Mouse (Mus musculus): ENCODE measurements around the gene Zfp536. TPM values are rescaled to one million over a fixed set of nuclear protein-coding genes. Genes with fewer than 3 reads are reported as not detected.

Zfp536 gene
- total RNA-seq, 2 experiments from 2014 or later = 47.0 to 50.4 TPM

DNA sequence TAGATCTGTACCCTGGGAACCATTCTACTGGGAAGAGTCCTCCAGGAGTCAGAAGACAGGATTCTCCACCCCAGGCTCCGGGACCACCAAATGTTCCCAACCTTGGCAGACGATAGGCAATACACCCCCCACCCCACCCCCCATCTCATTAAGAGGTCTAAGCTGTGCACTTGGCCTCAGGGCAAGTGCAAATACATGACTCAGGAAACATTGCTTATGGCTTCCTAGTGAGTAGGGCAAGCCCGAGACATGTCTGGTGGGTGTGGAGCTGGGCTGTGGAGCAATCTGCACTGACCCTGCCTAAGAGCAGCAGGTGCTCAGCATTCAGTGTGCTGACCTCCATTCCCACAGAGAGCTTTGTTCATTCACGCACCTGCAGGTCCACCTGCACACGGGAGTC is 78.4 kb downstream of the Zfp536 start:
- no peak for DNase-seq (ENCODE audit: low spot score in 2 of 2)

DNA sequence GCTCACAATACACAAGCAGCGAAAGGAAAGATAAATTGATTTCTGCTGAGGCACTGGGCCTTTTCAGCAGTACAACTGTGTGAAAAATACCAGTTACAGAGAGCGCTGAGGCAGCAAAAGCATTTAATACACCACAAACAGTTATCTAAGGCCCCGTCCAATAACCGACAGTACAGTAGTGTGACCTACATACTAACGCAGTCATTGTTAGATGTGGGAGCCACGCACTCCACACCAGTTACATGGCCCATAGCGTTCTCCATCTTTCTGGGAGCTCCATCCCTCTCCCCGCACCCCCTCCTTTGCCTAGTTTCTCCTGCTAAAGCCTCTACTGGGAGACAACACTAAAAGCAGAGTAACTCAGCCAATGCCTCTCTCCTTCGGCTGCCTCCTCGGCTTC is 82.8 kb downstream of the Zfp536 start:
- DNase-seq (ENCODE audit: low spot score in 2 of 2) = no peak

DNA sequence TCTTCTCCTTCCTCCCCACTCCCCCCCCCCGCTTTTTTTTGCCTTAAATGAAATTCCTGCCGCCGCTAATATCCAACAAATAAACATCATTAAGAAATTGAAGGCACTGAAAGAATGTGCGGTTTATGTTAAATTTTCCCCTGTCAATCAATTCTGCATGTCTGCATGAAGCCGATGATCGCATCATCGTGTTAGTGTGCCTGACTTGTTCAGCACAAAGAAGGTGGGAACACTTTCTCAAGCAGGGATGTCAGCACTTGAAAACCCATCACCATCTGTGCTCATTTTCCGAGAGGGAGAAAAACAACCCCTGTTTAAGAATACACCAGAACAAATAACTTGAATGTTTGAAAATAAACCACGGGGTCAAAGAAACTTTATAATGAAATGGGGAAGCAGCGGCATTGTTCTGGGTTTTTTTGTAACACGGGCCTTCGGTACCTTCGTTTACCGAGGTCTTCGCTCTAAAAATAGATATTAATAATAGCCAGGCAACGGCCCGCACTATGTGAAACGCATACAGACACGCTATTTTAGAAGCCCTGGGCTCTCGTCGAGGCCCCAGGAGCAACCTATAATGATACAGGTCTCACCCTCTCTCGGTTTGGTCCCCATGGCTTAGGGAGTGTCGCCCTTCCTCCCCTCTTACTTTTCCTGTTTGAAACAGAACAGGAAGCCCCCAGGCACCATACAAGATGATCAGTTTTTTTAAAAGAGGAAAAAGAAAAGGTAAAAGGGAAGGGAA is 83.7 kb downstream of the Zfp536 start:
- no peak for DNase-seq (ENCODE audit: low spot score in 2 of 2)

DNA sequence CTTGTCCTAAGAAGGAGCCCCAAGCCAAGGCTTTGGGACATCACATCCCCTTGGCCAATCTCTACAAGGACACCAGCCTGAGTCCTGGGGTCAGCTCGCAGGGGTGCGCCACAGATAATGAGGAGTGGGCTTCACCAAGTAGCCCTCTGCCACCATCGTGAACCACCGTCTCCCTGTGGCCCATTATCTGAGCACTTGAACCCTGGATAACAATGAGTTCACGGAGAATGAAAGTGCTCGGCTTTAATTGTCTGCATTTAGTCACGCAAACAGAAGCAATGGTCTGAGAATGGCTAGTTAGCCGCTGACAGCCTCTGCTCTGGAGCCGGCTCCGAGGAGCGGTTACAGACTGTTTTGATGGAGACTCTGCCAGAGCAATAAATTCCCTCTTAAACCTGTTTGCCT is 84.3 kb downstream of the Zfp536 start:
- DNase-seq (ENCODE audit: low spot score in 2 of 2) = no peak

DNA sequence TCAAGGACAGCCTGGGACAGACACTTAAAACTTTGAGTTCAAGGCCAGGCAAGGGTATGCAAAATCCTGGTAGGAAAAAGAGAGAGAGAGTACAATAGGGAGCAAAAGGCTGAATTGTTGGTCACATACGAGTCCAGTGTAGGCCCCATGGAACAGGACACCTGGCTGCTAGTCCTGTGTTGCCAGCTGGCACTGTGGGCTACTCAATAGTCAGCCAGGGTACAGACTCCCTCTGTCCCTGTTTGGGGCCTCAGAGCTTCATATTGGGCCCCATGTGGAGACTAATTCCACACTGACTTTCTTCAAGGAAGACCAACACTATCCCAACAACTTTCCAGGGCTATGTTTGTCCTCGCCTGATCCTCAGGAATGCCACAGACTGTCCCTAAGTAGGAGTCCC is 87.1 kb downstream of the Zfp536 start:
- DNase-seq (ENCODE audit: low spot score in 2 of 2) = no peak

DNA sequence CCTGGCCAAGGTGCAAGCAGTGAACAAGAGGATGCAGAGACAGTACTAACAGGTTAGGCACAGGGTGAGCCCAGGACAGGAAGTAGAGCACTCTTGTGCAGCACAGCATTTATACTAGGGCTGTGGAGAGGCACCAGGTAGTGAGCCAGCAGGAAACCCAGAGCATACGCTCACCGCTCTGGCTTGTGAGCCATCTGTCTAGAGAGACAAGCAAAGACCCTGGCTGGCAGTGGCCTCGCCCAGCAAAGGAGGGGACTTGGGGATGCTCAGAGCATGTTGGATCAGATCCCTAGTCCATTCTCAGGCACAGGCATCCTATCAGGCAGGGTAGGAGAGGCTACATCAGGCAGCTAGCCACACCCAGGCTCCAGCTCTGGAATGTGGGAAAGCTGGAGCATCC is 88.2 kb downstream of the Zfp536 start:
- DNase-seq (ENCODE audit: low spot score in 2 of 2) = no peak

DNA sequence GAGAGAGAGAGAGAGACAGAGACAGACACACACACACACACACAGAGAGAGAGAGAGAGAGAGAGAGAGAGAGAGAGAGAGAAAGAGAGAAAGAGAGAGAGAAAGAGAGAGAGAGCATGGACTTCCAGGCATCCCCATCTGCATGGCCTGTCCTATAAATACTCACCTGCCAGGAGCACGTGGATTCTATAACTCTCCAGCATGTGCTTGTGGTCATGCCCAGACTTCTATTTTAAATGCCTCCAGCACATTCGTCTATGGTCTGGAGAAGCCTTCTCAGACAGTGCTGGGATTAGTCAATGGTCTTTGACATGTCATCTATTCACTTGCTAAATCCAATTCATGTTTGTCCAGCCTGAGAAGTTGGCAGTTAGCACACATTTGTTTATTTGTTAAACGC is 92.1 kb downstream of the Zfp536 start:
- DNase-seq (ENCODE audit: low spot score in 2 of 2) = no peak

DNA sequence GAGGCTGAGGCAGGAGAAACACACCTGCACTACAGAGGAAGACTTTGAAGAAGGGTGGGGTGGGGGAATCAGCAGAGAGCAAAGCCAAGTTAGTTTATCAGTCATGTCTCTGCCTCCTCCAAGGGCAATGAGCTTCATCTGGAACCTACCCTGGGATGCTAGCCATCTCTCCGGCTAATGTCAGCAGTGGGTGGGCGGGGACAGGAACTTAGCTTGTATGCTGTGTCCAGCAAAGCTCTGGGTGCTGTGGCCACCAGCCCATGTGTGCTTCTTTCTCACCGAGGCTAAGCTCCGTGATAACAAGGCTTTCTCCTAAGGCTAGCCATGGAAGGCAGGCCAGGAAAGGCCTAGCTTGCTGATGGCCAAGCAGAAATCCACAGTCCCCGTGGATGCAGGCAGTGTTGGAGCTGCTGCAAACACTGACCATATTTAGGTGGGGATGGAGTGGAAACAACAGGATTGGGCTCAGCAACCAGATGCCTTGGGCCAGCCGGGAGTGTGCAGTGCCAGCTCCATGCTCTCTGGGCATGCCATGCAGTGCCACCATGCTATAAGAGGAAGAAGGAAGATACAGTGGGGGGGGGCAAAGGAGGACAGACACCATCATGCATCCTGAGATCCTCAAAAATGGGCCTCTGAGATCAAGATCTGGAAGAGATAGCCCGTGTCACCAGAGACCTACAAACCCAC is 109.6 kb downstream of the Zfp536 start:
- DNase-seq (ENCODE audit: low spot score in 2 of 2) = no peak

DNA sequence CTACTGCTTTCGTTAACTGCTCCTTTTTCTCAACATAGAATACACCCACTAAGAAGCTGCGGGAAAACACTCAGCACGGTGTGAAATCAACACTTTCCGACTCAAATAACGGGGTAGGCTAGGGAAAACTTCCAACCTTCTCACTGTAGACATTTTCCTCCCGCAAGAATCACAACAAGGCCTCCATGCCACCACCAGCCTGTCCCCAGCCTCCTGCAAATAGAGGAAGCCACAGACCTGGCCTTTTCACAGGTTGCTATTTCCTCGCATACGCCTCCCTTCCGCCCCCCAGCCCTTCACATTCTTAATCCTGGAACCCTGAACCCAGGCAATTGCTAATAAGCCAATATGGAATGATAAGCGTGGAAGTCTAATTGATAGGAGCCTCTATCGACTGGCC is 124.8 kb downstream of the Zfp536 start:
- DNase-seq (ENCODE audit: low spot score in 2 of 2) = no peak

DNA sequence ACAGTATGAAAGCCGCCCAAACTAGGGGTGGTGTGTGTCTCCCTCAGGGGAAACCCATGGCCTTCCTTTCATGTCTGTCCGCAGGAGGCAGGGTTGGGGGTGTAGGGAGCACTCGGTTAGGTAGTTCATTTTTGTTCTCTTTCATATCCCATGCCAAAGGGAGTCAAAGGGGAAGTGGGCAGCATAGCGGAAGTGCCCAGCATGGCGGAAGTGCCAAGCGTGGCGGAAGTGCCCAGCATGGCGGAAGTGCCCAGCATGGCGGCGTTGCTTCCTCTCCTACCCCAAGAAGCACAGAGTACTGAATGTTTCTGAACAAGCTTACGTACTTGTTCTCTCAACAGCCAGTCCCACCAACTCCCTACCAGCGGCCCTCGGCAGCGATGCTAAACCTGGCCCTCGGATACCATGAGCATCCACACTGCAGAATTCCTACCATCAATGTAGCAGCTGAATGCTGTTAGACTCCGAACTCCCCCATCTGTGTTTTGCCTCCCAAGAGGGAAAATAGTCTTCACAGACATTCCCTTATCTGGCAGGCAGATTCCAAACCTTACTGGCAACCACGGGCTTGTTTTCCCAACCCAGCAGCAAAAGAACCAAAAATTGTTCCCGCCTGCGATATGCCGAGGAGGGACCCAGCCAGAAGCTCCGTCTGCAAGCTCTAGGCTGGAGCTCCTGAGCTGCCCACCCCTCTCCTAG is 125.4 kb downstream of the Zfp536 start:
- DNase-seq (ENCODE audit: low spot score in 2 of 2) = peak in 1 of 2 experiments; percentile 56

DNA sequence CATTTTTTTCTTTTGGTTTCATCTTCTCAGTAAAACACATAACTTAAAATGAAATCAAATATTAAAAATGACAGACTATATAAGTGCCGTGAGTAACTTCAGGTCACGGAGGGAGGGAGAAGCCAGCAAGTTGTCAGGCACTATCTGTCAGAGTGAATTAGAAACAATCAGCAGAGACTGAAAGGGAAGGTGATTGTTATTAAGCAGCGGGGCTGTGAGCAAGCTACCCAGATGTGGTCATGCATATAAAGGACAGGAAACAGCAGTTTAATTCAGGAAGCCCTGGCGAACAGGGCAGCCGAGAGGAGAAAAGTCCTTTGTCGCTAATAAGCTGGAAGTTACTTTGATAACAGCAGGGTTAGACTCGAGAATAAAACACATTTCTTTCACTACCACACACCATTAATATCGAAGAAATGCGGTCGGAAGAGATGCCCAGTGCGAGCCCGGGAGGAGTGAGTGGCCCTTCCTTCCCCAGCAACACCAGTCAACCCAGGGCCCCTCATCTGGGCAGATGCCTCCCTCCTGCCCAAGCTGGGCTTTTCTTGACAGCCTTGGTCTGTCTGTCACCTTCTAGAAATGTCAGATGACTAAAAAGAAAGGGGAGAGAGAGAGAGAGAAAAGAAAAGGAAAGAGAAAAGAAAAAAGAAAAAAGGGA is 133.6 kb downstream of the Zfp536 start:
- DNase-seq (ENCODE audit: low spot score in 2 of 2) = no peak

DNA sequence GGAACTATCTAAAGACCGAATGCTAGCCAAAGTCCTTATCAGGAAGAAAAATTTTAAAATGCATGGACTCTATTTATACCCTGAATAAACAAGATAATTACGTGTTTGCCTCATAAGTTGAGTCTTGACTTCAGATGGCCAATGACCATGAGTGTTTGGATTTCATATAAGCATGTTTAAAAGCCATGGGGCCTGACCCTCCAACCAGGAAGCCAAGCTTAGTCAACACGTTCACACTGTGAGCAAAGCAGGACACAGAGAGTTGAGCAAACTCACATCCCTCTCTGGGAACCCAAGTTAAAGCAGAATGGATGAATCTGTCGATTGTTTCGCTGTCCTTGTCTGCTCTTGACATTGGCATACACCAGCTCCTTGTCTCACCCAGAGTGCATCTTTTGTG is 138.6 kb downstream of the Zfp536 start:
- DNase-seq (ENCODE audit: low spot score in 2 of 2) = no peak

DNA sequence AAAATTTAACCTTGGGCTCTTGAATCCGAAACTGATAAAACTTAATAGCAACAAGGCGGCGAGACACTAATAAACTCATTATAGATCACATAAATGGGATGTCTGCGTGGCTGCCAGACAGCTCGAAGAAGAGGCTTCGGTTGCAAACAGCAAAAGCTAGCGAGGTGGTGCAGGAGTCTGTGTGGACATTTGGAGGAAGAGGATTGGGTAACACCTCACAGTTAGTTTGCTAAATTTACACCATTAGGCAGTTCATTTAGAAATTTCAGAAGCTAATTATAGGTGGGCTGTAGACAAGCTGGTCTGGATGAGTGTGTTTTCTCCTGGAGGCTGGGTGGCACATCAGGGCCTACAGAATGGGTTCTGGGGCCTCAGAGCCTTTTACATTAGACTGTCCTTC is 143.0 kb downstream of the Zfp536 start:
- no peak for DNase-seq (ENCODE audit: low spot score in 2 of 2)

DNA sequence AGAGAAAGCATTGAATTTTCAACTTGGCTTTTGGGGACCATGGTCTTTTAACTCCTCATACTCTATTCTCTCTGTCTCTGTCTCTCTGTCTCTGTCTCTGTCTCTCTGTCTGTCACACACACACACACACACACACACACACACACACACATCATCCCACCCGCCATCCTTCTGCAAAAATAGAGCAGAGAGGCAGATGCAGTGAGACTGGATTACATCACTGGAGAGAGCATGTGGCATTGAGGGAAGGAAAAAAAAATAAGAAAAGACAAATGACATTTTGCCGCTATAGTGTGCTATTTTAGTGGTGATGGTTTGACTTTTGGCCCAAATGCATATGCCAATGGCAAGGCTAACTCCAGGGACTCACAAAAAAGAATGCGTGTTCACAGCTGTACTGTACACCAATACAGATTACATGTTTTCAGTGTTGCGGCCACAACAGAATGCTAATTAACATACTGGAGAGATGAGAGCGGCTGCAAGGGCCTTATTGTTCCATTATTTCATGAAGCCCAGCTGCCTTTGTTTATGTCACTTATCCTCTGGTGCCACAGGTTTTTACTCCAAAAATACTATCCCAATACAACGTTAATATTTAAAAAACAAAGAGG is 145.4 kb downstream of the Zfp536 start:
- peak in 1 of 2 experiments; percentile 64 for DNase-seq (ENCODE audit: low spot score in 2 of 2)

DNA sequence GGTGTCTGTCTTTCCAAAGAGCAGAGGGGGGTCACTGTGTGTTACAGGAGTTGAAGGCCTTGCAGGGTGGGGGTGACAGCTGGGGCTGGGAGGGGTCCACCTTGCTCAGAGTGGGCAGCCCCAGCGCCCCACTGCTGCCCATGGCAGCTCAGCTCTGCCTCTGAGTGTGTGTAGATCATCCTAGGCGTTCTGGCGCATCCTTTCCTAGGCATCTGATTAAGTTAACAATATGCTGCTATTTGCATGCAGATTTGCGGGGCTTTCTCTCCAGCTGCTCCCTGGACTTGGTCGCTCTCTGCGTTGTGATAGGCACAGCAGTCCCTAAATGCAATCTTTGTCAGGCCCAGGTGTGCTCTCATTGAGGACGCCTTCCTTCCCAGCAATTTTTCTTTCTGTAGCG is 147.7 kb downstream of the Zfp536 start:
- DNase-seq (ENCODE audit: low spot score in 2 of 2) = no peak

DNA sequence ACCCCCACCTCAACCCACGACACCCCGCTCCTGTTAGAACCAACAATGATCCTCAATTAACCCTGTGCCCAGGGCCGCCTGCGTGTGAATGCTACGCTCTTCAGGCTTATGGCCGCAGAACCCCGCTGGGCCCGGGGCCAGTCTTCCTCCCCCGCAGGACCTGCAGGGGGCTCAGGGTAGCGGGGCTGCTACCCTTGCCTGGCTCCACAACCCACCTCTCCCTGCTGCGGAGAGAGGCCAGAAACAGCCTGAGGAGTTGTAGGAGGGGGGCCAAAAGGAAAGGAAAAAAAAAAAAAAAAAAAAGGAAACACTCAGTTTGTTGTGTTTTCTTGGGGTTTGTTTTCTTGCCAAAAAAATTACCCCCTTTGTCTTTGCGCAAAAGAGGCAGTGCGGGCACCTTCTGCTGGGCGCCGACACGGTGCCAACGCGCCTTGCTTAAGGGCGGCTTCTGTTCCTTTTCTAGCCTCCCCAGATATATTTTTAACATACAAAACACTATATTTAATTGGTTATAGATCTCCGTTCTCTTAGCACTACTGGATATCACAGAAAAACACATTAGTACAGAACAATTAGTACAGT is 148.6 kb downstream of the Zfp536 start:
- DNase-seq (ENCODE audit: low spot score in 2 of 2) = no peak

DNA sequence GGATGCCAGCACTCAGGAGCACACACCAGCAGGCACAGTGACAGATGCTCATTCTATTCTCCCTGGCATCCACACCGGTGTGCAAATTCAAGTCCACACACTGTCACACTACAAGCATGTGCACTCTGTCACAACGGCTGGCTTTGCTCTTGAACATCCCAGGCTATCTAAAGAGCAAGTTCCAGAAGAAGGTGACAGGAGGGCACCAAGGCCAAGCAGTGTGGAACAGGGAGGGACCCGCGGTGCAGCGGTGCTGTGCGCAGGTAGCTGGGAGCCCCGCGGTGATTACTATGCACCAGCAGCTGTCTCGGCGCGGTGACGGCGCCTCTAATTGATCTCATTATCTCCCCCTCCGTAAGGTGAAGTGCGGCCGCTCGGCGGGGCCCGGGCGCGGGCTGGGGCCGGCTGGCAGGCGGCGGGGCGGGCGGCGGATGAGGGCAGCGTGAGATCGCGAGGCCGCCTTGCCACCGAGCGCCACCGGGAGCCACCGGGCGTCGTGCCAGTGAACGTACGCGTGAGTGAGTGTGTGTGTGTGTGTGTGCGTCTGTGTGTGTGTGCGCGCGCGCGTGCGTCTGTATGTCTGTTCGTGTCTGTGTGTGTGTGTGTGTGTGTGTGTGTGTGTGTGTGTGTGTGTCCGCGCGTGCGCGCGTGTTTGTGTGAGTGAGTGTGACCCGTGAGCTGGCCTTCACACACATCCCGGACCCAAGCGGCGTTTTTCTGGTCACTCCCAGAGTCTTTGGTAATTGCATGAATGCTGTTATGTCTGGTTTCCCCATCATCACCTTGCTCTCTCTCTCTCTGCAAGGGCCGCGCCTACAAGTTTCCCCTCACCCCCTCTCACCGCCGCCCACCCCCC is 149.3 kb downstream of the Zfp536 start:
- DNase-seq (ENCODE audit: low spot score in 2 of 2) = peak in 1 of 2 experiments; percentile 73

DNA sequence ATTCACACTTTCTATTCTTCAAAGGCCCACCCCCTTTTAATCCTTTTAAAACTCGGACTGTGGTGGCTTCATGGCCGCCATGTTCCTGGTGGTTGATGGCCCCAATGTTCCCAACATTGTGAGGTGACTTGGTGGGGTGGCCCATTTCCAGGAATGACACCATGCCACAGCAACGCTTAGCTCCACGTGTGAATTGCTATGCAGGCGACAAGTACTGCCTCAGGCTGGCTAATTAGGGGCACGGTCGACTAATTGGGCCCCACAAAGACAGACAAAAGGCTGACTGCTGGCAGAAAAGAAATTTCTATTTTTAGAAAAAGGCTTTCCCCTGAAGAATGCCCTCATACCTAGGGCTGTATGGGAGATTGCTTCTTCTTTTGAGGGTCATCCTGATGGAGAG is 154.2 kb downstream of the Zfp536 start:
- no peak for DNase-seq (ENCODE audit: low spot score in 2 of 2)

DNA sequence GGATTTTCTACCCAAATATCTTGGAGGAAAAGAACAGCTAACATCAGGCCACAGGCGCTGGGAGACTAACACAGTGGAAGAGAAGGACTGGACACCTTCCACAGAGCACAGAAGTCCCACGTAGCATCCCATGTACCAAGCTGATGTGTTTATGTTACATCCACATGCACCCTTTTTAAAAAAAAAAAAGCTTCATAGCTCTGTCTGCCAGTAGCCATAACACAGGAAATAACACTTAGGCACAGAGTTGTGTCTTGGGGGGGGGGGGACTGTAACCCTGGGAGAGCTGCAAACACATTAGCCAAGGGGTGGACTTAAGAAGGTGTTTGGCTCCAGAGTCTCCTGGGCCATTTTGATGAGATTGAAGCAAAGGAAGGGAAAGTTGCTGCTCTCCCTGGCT is 155.6 kb downstream of the Zfp536 start:
- no peak for DNase-seq (ENCODE audit: low spot score in 2 of 2)

DNA sequence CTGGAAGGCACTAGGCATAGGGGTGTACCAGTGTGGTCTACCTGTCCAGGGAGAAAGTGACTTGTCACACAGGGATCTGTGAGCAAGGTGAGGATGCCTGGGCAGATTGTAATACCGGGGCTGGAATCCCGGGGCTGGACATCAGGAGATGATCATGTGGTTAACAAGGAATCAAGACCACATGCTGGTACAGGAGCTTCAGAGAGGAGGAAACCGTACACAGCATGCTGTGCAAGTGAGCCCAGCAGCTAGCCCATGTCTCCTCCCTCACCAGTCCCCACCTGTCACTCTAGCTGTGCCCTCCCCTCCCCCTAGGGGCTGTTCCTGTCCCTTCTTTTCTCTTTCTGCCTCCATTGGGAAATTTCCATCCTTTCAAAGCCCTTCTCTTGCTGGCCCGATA is 157.5 kb downstream of the Zfp536 start:
- DNase-seq (ENCODE audit: low spot score in 2 of 2) = no peak
